Mouse (Mus musculus) spleen, adult 2 months (tissue): ENCODE results near the gene Gpr26.

Source experiments
- CTCF ChIP-seq: fragments of 200-500 bp; IDR thresholded peaks from 2 replicates; pipeline ENCODE4 v1.5.1; 2011; ENCODE audit warnings: mild to moderate bottlenecking, inconsistent platforms; ENCODE audit not compliant: insufficient read depth, insufficient read length, insufficient replicate concordance; ENCODE audit errors: extremely low read depth
- POLR2A ChIP-seq: fragments of 200-500 bp; IDR thresholded peaks from 2 replicates; pipeline ENCODE4 v1.6.1; 2011; ENCODE audit warnings: low read depth, low read length, inconsistent platforms

DNA sequence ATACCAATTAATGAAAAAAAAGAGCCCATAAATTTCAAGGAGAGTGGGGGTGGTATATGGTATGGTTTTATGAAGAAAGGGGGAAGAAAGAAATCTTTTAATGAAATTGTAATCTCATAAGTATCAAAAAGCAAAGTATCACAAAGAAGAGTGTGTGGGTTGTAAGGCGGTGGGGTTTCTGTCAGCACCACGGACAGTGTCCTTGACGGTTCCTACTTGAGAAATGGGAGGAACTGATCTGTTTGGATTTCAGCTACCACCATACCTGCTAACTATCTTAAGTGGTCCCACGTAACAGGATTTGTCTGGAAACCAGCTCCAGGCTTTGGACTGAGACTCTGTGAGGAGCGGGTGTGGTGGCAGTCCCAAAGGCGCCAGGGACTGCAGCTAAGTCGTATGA lies 48.9 kb upstream of the Gpr26 start:
- no peak for TF ChIP-seq CTCF
- TF ChIP-seq POLR2A = no peak
